Mouse (Mus musculus): ENCODE measurements around the gene Syce2.

Gene Syce2

DNA sequence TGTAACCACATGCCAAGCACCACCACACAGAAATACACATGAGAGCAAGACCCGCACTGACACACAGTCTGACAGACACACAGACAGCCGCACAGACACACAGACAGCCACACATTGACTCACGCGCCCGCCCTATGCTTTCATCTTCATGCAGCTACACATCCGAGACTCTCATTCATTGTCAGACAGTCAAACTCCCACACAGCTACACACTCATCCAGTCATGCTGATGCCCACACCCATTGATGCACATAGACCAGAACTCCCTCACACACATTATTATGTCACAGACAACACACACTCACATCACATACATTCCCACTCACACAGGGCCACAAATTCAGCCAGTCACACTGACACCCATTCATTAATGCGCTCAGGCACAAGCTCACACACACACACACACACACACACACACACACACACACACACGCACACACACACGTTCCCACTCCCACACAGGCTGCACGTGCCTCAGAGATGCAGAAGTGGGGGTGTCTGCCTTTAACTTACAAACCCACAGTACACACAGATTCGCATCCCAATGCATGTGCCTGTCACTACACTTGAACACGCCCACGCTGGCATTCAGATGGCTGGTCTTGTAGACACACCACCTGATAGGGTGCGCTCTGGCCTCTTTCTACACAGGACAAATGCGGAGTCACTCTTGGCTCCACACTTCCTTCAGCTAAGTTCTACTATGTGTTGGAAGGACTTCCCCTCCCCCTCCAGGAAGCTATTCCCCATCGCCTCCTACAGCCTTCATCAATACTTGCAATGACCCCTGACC, 62.1 kb downstream of the Syce2 start:
- no peak for DNase-seq

- DNase-seq, result no peak
Observed at GRCm38 (mm10) chr8:84934860-84935259, 62.9 kb downstream of the Syce2 start.

- no peak for DNase-seq
Observed at GRCm38 (mm10) chr8:84935489-84935888, 63.6 kb downstream of the Syce2 start.

- DNase-seq, result no peak
Observed at GRCm38 (mm10) chr8:84936041-84936961, 64.4 kb downstream of the Syce2 start.

DNA sequence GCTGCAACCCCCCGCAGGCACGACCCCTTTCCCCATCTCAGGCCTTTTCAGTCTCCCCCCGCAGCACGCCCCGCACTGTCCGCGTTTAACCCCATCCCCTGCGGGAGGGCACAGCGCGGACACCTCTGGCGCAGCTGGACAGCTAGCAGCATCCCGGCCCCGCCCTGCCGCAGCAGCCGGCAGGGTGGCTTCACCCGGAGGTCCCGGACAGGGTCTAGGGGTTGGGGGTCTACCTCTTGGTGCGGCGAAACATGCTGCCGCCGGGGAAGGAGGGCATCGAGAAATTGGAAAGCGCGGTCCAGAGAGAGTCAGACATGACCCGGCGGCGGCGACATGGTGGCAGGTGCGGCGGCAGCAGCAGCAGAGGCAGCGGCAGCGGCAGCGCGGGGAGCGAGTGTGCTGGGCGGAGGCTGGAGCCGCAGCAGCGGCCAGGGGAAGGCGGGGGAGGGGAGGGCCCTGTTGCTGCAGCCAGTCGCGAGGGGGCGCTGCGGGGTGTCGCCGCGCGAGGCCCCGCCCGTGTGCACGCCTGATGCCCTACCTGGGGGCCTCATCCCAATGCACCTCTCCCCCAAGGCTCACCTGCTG, 65.1 kb downstream of the Syce2 start, which contains the start of gene Mast1:
Gene Mast1 (minus strand): TSS at position 398 of the 585 bp plus-strand sequence.
- peak; percentile 66 for DNase-seq

All from lung, postnatal 14 days (tissue).